Mouse (Mus musculus) heart, adult 2 months (tissue): Measurements from ENCODE around the gene Anks1b.
A peak's percentile ranks its signal among the peaks of the same experiment; 100 is the strongest.

Source experiments
- CTCF ChIP-seq: fragments of 200-600 bp; IDR thresholded peaks from 2 replicates; pipeline ENCODE4 v1.8.1; 2022; ENCODE audit warnings: antibody characterized with exemption, mild to moderate bottlenecking, moderate library complexity
- POLR2A ChIP-seq: fragments of 200-500 bp; IDR thresholded peaks from 2 replicates; pipeline ENCODE4 v1.6.1; 2011; ENCODE audit warnings: mild to moderate bottlenecking, low read depth, low read length, control low read depth; ENCODE audit not compliant: insufficient read depth

- TF ChIP-seq CTCF = peak; percentile 64
- TF ChIP-seq POLR2A = no peak
Measured at GRCm38 (mm10) chr10:89823906-89824305, 49.4 kb upstream of the Anks1b start.
